Mouse (Mus musculus): ENCODE measurements at regions not wholly inside any gene's neighbourhood (a gene's known extent, or its start where the extent isn't known, plus 50 kb on each side); places are given as distances from the start of the nearest gene placed in this dataset.

DNA sequence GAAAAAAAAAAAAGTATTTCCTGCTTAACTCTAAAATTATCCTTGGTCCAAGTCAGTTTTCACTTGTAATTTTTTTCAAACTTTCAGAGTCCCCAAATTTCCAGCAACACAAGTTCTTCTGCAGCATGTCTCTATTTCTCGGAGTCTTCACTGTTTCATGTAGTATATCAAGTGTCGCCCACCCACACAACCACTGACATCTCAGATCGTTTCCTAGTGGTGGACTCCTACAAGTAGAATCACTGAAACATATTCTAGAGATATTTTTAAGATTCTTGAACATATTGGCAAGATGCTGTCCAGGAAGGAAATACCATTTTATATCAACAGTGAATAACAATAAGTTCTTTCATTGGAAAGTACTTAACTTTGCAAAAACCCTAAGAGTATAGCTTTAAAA, 89.1 kb upstream of the Robo2 start:
- no peaks in the 10 kb centered on the region for H3K27me3 ChIP-seq (ENCODE audit: control insufficient read depth, insufficient read depth, low read length)
- no peaks in the 10 kb centered on the region for H3K9me3 ChIP-seq (ENCODE audit: control insufficient read depth, low read length)
- H3K4me2 ChIP-seq (ENCODE audit: low read depth, low read length, severe bottlenecking), result no peak overlapping the region
- WGBS, result 90% methylated on average over 3 of the region's 3 CpGs
- no peaks in the 10 kb centered on the region for H3K36me3 ChIP-seq (ENCODE audit: control insufficient read depth, insufficient read depth, low read length)
- H3K4me3 ChIP-seq (ENCODE audit: low read depth, low read length), result no peak overlapping the region
- no peak overlapping the region for H3K27ac ChIP-seq (ENCODE audit: low read depth, low read length)
- DNase-seq (ENCODE audit: low spot score), result no peak
- no peak overlapping the region for H3K9ac ChIP-seq (ENCODE audit: low read length)
- ATAC-seq (replicated peaks; ENCODE audit: low FRiP score), result no peak
- H3K4me1 ChIP-seq (replicated peaks; ENCODE audit: control insufficient read depth, insufficient read depth, low read length), result no peaks in the 10 kb centered on the region

DNA sequence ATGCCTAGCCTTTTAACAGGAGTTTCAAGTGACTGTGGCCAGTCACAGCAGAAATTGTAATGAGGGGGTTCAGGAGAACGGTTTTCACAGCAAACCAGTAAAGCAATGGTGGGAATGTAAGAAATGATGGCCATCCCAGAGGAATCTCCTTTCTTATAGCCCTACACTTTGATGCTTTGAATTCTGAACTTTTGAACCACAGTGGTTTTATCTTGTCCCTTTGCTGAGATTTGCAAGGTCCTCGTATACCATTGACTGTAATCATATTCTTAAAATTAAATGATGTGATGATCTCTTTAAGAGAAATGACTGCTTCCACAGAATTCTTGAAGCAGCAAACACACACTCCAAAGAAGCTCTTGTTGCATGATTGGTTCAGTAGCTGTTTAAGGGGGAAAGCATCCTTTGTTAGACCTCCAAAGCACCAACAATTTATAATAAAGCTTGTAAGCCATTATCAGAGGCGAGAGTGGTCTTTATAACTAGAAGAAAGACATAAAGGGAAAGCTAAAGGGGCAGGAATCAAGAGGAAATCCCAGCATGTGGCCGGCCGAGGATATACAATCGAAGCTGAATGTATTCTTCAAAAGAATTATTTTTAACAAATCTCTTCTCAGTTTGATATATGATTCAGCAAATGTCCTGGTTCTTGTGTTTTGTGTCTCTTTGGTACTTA, 56.3 kb upstream of the Robo2 start:
- DNase-seq (ENCODE audit: low spot score), result no peak

DNA sequence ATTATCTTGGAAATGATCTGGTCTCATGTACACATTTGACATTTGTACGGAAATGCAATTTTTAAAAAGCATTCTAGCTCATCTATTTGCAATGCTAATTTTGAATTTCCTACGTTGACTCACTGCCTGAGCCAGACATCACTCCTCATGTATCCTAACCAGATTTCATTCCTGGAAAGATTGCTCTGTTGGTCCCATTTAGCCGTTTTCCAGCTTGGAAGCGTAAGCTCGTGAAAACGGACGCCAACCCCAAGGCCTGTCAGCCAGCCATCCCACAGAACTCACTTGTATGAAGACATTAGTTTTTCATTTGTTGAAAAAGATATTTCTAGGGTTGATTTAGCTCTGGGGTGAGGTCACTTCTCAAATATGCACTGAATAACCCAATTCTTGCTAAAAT, 55.5 kb upstream of the Robo2 start:
- ATAC-seq (replicated peaks; ENCODE audit: low FRiP score), result no peak
- Histone ChIP-seq H3K27ac (ENCODE audit: low read depth, low read length) (no peak overlapping the region), H3K4me3 (ENCODE audit: low read depth, low read length) (no peak overlapping the region), H3K27me3 (ENCODE audit: control insufficient read depth, insufficient read depth, low read length) (no peaks in the 10 kb centered on the region), H3K36me3 (ENCODE audit: control insufficient read depth, insufficient read depth, low read length) (no peaks in the 10 kb centered on the region), H3K4me1 (replicated peaks; ENCODE audit: control insufficient read depth, insufficient read depth, low read length) (no peaks in the 10 kb centered on the region; the same call in 1 of the 2 replicates), H3K4me2 (ENCODE audit: low read depth, low read length, severe bottlenecking) (no peak overlapping the region), H3K9me3 (ENCODE audit: control insufficient read depth, low read length) (no peaks in the 10 kb centered on the region), H3K9ac (ENCODE audit: low read length) (no peak overlapping the region)
- 78% methylated on average over 7 of the region's 7 CpGs for WGBS
- DNase-seq (ENCODE audit: low spot score), result no peak

More for the DNA sequence above, 56.3 kb upstream of the Robo2 start:
- no peaks in the 10 kb centered on the region for H3K36me3 ChIP-seq (ENCODE audit: control insufficient read depth, insufficient read depth, low read length)
- H3K4me3 ChIP-seq (ENCODE audit: low read depth, low read length), result no peak overlapping the region
- 15% methylated on average over 6 of the region's 6 CpGs for WGBS
- H3K4me2 ChIP-seq (ENCODE audit: low read depth, low read length, severe bottlenecking), result no peak overlapping the region
- peak; percentile 14; the same call in 1 of the 2 replicates for ATAC-seq (replicated peaks; ENCODE audit: low FRiP score)
- H3K27ac ChIP-seq (ENCODE audit: low read depth, low read length), result no peak overlapping the region
- H3K27me3 ChIP-seq (ENCODE audit: control insufficient read depth, insufficient read depth, low read length), result no peaks in the 10 kb centered on the region
- no peak overlapping the region for H3K9ac ChIP-seq (ENCODE audit: low read length)
- no peaks in the 10 kb centered on the region for H3K9me3 ChIP-seq (ENCODE audit: control insufficient read depth, low read length)
- H3K4me1 ChIP-seq (replicated peaks; ENCODE audit: control insufficient read depth, insufficient read depth, low read length), result no peaks in the 10 kb centered on the region; the same call in 1 of the 2 replicates

DNA sequence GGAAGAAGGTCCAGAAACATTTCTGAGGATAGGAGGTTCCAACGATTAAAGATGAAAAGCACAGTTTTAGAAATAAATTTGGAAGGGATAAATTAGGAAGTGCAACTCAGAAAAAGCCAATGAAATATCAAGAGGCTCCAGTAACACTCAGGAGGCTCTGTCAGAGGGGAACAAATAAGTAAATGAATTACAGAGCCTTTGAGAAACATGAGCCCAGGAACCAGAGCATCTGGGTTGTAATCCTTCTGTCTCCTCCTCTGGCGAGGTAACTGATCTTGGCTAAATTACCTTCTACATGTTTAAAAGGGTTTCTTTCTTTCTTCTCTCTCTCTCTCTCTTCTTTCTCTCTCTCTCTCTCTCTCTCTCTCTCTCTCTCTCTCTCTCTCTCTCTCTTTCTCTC, 53.2 kb upstream of the Robo2 start:
- Histone ChIP-seq H3K9me3 (ENCODE audit: control insufficient read depth, low read length) (no peaks in the 10 kb centered on the region), H3K27me3 (ENCODE audit: control insufficient read depth, insufficient read depth, low read length) (no peaks in the 10 kb centered on the region), H3K9ac (ENCODE audit: low read length) (no peak overlapping the region), H3K4me3 (ENCODE audit: low read depth, low read length) (no peak overlapping the region), H3K27ac (ENCODE audit: low read depth, low read length) (no peak overlapping the region), H3K4me2 (ENCODE audit: low read depth, low read length, severe bottlenecking) (no peak overlapping the region), H3K36me3 (ENCODE audit: control insufficient read depth, insufficient read depth, low read length) (no peaks in the 10 kb centered on the region), H3K4me1 (replicated peaks; ENCODE audit: control insufficient read depth, insufficient read depth, low read length) (no peaks in the 10 kb centered on the region; the same call in 1 of the 2 replicates)
- DNase-seq (ENCODE audit: low spot score) (no peak), ATAC-seq (replicated peaks; ENCODE audit: low FRiP score) (no peak)
- WGBS, result 58% methylated on average over 2 of the region's 2 CpGs

DNA sequence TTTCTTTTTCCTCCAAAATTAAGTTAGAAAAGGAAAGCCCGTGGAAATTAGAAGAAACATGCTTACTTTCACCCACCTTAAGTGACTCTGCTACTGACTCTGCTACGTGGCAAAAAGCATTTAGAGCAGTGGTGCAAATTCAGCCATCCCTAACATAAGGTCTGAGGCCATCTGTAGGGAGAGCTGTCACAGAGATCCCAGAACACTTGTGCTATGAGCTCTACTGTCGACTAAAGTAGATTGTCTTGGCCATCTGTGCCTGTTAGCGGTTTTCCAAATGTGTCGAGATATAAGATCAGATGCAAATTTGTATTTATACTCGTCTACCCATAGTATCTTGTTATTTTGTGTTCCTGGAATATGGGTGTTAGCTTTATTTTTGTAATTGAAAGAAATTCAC, 52.7 kb upstream of the Robo2 start:
- 73% methylated on average over 6 of the region's 6 CpGs for WGBS
- ATAC-seq (replicated peaks; ENCODE audit: low FRiP score), result no peak
- no peak overlapping the region for H3K4me3 ChIP-seq (ENCODE audit: low read depth, low read length)
- no peak for DNase-seq (ENCODE audit: low spot score)
- no peaks in the 10 kb centered on the region; the same call in 1 of the 2 replicates for H3K4me1 ChIP-seq (replicated peaks; ENCODE audit: control insufficient read depth, insufficient read depth, low read length)
- no peak overlapping the region for H3K27ac ChIP-seq (ENCODE audit: low read depth, low read length)
- H3K9ac ChIP-seq (ENCODE audit: low read length), result no peak overlapping the region
- H3K9me3 ChIP-seq (ENCODE audit: control insufficient read depth, low read length), result no peaks in the 10 kb centered on the region
- H3K4me2 ChIP-seq (ENCODE audit: low read depth, low read length, severe bottlenecking), result no peak overlapping the region
- no peaks in the 10 kb centered on the region for H3K27me3 ChIP-seq (ENCODE audit: control insufficient read depth, insufficient read depth, low read length)
- H3K36me3 ChIP-seq (ENCODE audit: control insufficient read depth, insufficient read depth, low read length), result no peaks in the 10 kb centered on the region

DNA sequence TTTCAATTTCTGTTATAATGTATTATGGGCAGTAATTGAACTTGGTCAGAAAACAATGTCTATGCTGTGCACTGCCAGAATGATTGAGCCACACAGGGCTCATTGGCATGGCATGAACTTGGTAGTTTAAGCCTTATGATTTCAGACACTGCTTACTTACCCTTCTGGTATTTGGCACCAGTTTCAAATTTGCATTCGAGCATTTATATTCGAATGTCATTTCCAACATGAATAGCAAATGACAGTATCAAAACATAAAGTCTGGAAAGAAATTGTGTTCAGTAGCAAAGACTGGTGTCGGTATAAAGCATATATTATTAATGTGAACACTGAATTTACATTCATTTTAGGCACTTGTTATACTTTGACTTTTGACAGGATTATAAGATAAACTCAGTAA, 50.8 kb upstream of the Robo2 start:
- DNase-seq (ENCODE audit: low spot score) (no peak), ATAC-seq (replicated peaks; ENCODE audit: low FRiP score) (no peak)
- no peaks in the 10 kb centered on the region for H3K36me3 ChIP-seq (ENCODE audit: control insufficient read depth, insufficient read depth, low read length)
- H3K9me3 ChIP-seq (ENCODE audit: control insufficient read depth, low read length), result no peaks in the 10 kb centered on the region
- H3K27me3 ChIP-seq (ENCODE audit: control insufficient read depth, insufficient read depth, low read length), result no peaks in the 10 kb centered on the region
- H3K27ac ChIP-seq (ENCODE audit: low read depth, low read length), result no peak overlapping the region
- 92% methylated on average over 3 of the region's 3 CpGs for WGBS
- no peak overlapping the region for H3K4me3 ChIP-seq (ENCODE audit: low read depth, low read length)
- H3K4me2 ChIP-seq (ENCODE audit: low read depth, low read length, severe bottlenecking), result no peak overlapping the region
- no peaks in the 10 kb centered on the region for H3K4me1 ChIP-seq (replicated peaks; ENCODE audit: control insufficient read depth, insufficient read depth, low read length)
- H3K9ac ChIP-seq (ENCODE audit: low read length), result no peak overlapping the region
